Mouse (Mus musculus): ENCODE results near the gene Bex6.

DNA sequence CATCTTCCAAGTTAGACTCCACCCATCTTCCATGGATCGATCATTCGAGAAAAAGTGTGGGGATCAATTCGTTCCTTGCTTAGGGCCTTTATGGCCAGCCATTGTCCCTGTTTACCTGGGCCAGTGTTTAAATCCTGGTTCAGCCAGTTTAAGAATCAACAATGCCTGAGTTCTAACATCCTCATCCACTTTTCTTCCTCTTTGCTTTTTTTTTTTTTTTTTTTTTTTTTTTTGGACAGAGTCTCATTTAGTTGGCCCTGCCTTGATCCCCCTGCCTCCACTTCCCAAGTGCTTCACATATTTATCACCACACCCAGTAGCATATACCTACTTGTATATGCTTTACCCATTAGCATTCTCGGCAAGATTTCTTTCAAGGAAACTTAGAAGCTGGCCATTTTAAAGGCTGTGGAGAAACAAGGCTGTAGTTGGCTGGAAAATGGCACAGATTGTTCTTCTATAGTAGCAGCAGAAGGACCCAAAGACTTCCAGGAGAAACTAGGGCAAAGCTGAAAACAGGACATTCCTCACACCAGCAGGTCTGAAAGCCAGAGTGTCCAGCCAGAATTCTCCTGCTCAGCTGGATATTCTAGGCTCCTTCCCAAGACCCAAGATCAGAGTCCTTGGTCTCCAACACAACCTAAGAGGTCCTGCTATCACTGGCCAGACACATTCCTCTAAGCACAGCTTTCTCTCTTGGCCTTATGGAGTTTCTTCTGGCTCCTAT is 11.6 kb upstream of the Bex6 start:
- no peak for TF ChIP-seq GATA1 (IDR thresholded peaks at IDR 0.05; ENCODE audit: borderline replicate concordance, low read length)
- TF ChIP-seq FLI1 (IDR thresholded peaks at IDR 0.05; ENCODE audit: low read length), result no peak

All from megakaryocyte, embryonic 14.5 days (primary cell).